Mouse (Mus musculus) ES-Bruce4 (cell line): Measurements from ENCODE around the gene Zfp398.

Experiments
- CTCF ChIP-seq: IDR thresholded peaks from one replicate; pipeline ENCODE4 v1.8.1; 2011; ENCODE audit warnings: low read depth, low read length
- POLR2A ChIP-seq: IDR thresholded peaks from one replicate; pipeline ENCODE4 v1.8.1; 2011; ENCODE audit warnings: low read length; ENCODE audit not compliant: insufficient read depth

GRCm38 (mm10) chr6:47904917-47905695, 69.6 kb downstream of the Zfp398 start:
- TF ChIP-seq CTCF: peak; percentile 5
- TF ChIP-seq POLR2A: no peak
